Mouse (Mus musculus) bone marrow, adult 2 months (tissue): ENCODE results near the gene Osgepl1. TPM values are rescaled to one million over a fixed set of nuclear protein-coding genes. Genes with fewer than 3 reads are reported as not detected.
"Not testable (repeated sequence)": the region's sequence is repeated elsewhere in the genome, so short reads cannot be mapped to it uniquely, and the experiment has no call there.

Experiments
- H3K27ac ChIP-seq: fragments of 200-500 bp; 2 replicates; pipeline ENCODE4 v1.5.1; 2012; ENCODE audit warnings: low read depth, mild to moderate bottlenecking, control low read depth, inconsistent platforms, low read length; ENCODE audit not compliant: control insufficient read depth, poor library complexity, insufficient read depth
- H3K4me1 ChIP-seq: fragments of 200-500 bp; 2 replicates; pipeline ENCODE4 v1.6.1; 2011; ENCODE audit warnings: low read length; ENCODE audit not compliant: control insufficient read depth, insufficient read depth
- H3K4me3 ChIP-seq: fragments of 200-500 bp; replicated peaks from 2 replicates; pipeline ENCODE3; 2011; ENCODE audit warnings: mild to moderate bottlenecking, low read depth, low read length, control low read depth; ENCODE audit not compliant: control insufficient read depth
- CTCF ChIP-seq: fragments of 200-500 bp; IDR thresholded peaks from 2 replicates; pipeline ENCODE4 v1.5.1; 2011; ENCODE audit warnings: low read length, control low read depth; ENCODE audit not compliant: control insufficient read depth, insufficient read depth
- POLR2A ChIP-seq: fragments of 200-500 bp; IDR thresholded peaks from 2 replicates; pipeline ENCODE4 v1.6.1; 2011; ENCODE audit warnings: low read depth, mild to moderate bottlenecking, control low read depth, low read length, borderline replicate concordance; ENCODE audit not compliant: control insufficient read depth
- WGBS: fragments of 180-500 bp; shearing (Covaris S2); methylation state at CpG from one replicate; pipeline ENCODE4 v1.1.7; 2018; 5-methylcytosine and 5-hydroxymethylcytosine counted together
- polyA plus RNA-seq: library from polyadenylated mRNA; stranded (reverse); fragments of >200 nt; gene quantifications from 2 replicates; pipeline ENCODE4 v1.2.4, GENCODE M21; 2011; ENCODE audit warnings: low replicate concordance; ENCODE audit not compliant: missing spikeins, insufficient read depth, insufficient read length

Gene Osgepl1
- polyA plus RNA-seq = 9.9 and 10.3 TPM in 2 replicates

DNA sequence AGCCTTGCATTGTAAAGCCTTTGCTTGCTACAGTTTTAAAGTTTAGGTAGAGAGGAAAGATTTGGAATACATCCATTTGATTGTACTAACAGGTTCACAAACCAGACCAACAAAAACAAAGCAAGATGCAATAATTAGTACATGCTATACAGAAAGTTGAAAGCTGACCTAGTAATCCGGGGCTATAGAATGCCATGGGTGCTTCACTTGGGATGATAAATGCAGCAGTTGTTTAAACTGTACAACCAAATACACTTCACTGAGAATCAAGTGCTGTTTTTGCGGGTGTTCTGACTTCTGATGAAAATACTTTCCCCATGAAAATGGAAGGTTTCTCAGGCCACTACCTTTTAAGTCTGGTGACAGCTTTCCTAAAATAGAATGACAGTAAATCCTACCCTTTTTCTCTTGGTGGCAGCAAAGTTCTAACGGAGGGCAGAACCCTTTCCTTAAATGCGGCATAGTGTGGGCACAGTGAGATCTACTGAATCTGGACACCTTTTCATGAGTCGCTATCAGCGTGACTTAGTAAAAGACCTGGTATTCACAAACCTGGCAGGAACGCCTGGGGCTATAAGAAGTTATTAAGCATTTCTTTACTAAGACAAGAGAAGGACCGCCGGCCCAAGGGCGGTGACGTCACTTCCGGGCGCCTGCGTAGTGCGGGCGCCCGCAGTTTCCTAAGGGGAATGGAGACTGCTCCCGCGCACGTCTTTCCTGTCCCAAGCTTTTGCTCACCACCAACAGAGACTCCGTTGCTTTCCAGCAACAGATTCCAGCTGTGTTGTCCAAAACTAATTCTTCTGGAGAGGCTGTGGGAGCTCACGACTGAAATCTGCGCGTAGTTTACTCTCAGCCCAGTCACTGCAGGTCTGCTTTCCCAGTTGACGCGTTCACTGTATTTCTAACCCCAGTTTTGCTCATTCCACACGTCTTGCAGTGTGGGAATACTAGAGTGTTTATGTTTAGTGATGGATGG, at the start of gene Osgepl1:
TSS of gene Osgepl1 (plus strand) at position 636 of the 979 bp plus-strand sequence.
- TF ChIP-seq CTCF (no peak), POLR2A (peak; percentile 34; the same call in 1 of the 2 replicates)
- Histone ChIP-seq H3K4me1 (no peaks in the 10 kb centered on the region), H3K4me3 (peak within 1 kb of the TSS; percentile 84), H3K27ac (peak within 1 kb of the TSS; percentile 18)
- 2% methylated on average over 27 of the region's 27 CpGs for WGBS

DNA sequence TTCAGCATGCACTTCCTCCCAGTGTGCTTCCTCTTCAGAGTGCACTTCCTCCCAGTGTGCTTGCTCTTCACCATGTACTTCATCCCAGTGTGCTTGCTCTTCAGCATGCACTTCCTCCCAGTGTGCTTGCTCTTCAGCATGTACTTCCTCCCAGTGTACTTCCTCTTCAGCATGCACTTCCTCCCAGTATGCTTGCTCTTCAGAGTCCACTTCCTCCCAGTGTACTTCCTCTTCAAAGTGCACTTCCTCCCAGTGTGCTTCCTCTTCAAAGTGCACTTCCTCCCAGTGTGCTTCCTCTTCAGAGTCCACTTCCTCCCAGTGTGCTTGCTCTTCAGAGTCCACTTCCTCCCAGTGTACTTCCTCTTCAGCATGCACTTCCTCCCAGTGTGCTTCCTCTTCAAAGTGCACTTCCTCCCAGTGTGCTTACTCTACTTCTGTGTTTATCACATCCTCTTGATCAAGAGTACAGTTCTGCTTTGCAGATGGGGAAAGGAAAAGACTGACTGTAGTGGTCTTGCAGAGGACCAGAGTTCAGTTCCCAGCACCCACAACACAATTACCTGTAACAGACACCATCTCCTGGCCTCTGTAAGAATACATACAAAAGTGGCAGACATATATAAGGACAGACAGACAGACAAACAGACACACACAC, 48.3 kb upstream of the Osgepl1 start:
- H3K4me1 ChIP-seq, H3K4me3 ChIP-seq: not testable (repeated sequence)
- peak overlapping the region; percentile 32; the same call in 1 of the 2 replicates for H3K27ac ChIP-seq

DNA sequence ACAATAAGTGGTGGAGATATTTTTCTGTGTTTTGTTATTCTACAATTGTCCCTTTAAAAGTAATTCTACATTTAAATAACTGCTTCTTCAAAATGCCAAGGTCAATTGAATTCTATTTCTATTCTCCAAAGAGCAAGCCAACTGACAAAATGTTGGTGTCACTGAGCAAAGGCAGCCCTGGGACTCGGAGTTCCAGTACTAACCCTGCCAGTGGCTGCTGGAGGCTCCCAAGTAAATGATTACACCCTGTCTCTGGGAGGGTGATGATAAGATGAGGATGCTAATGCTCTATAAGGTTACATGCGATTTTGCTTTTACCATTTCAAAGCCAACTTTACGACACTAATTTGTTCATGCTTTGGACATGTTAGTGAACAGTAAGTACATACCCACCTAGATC, 43.5 kb upstream of the Osgepl1 start:
- Histone ChIP-seq H3K4me3 (no peak overlapping the region), H3K4me1 (no peaks in the 10 kb centered on the region), H3K27ac (no peak overlapping the region)
- 87% methylated on average over 3 of the region's 3 CpGs for WGBS
- TF ChIP-seq POLR2A (no peak), CTCF (no peak)

DNA sequence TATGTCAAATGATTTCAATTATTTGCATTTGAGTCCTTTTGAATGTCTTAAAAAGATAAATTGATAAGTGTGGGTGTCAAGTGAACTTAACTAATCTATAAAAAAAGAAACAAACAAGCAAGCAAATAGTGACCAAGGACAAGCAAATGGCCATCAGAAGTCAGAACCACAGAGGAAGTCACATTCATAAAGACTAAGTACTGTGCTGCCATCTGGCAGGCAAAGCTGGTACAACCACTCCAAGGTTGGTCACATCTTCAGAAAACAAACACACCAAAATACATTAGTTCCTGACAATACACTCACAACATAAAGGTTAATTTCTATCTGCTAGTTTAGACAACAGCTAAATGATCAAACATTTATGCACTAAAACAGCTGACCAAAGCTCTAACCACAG, 40.8 kb upstream of the Osgepl1 start:
- TF ChIP-seq POLR2A (no peak), CTCF (no peak)
- Histone ChIP-seq H3K4me3 (no peak overlapping the region), H3K27ac (no peak overlapping the region), H3K4me1 (no peaks in the 10 kb centered on the region)

DNA sequence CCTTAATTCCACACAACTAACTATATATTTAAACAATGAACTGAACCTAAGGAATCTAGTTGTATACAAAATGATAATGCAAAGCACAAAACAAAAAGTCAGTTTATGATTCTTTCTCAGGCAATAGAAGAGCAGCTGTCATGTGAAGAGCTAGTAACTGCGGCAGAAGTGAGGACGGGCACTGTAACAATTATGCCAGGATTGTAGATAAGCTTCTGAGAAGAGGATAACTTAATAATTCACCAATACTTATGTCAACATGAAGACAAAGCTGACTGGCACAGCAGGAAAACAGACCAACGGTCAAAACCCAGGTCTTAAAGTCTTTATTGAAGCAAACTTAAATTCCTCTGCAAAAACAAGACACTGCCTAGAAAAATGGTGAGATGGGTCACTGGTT, 22.2 kb upstream of the Osgepl1 start:
- H3K27ac ChIP-seq = no peak overlapping the region
- WGBS = 82% methylated on average over 3 of the region's 3 CpGs
- no peak overlapping the region for H3K4me3 ChIP-seq
- no peak for TF ChIP-seq CTCF
- TF ChIP-seq POLR2A = no peak
- no peaks in the 10 kb centered on the region for H3K4me1 ChIP-seq

DNA sequence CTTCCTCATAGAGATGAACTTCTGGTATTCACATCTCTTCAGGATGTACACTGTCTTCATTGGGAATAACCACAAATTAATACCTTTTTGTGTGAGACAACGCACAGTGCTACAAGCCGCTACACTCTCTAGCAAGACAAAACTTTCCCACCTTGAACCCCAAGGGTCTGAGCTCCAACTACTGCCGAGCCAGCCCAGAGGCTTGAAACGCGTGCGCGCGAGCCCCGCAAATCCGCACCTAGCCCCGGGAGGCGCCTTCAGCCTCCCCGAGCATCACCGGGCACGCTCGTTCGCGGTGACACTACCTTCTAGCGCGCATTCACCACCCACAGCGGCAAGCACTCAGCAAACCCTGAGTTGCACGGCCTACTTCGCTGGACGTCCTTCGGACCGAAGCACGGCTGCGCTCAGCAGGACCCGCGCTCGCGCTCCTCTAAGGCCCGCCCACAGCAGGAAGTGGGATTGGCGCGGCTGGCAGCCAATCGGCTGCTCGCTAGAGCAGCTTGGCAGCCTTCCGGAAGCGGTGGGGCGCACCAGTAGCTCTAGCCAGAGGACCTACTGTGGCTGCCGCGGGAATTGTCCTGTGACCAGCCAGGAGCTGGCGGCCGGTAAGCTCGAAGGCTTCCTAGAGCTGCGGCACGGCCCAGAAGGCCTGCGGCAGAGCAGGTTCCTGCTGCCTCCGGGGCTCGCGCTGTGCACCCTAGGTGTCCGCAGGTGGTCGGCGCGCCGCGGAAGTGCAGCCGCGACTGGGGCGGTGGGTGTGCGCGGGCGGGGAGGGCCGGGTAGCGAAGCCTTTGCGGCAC, 16.6 kb upstream of the Osgepl1 start, which contains the start of the genes Pms1, Ormdl1 and Gm28778:
TSS of gene Pms1 (minus strand) at position 438 of the 803 bp plus-strand sequence.
TSS of gene Ormdl1 (plus strand) at position 515 of the 803 bp plus-strand sequence.
TSS of gene Gm28778 (plus strand) at position 531 of the 803 bp plus-strand sequence.
- Histone ChIP-seq H3K4me1 (no peaks in the 10 kb centered on the region; the same call in 1 of the 2 replicates), H3K27ac (peak within 1 kb of the TSS; percentile 94), H3K4me3 (peak within 1 kb of the TSS; percentile 85)
- TF ChIP-seq POLR2A (peak; percentile 88), CTCF (no peak)
- WGBS = under 1% methylated on average over 66 of the region's 66 CpGs

DNA sequence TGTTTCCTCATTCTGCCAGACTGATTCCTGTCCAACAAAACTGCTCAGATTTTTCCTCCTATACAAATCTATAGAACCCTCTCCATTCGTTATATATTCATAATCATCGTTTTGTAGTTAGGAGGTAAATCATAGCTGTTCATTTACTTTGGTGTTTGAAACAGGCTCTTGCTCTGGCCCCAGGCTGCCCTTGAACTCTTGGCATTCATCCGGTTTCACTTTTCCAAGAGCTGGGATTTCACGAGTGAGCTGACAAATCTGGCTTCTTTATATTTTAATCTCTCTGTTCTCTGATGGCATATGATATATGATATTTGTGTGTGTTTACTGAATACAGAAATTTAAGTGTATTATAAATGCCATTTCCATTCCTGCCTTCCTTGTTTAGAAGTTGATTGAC, 12.9 kb upstream of the Osgepl1 start:
- 84% methylated on average over 4 of the region's 4 CpGs for WGBS
- Histone ChIP-seq H3K27ac (no peak overlapping the region), H3K4me3 (no peak overlapping the region), H3K4me1 (no peaks in the 10 kb centered on the region; the same call in 1 of the 2 replicates)
- TF ChIP-seq CTCF (no peak), POLR2A (no peak)
